Mouse (Mus musculus): ENCODE measurements around the gene Clec2l. TPM values are rescaled to one million over a fixed set of nuclear protein-coding genes. Genes with fewer than 3 reads are reported as not detected.
"Not testable (repeated sequence)": the region's sequence is repeated elsewhere in the genome, so short reads cannot be mapped to it uniquely, and the experiment has no call there.

The Clec2l gene
- total RNA-seq, 2 experiments from 2014 or later, result 59.8 to 63.5 TPM

DNA sequence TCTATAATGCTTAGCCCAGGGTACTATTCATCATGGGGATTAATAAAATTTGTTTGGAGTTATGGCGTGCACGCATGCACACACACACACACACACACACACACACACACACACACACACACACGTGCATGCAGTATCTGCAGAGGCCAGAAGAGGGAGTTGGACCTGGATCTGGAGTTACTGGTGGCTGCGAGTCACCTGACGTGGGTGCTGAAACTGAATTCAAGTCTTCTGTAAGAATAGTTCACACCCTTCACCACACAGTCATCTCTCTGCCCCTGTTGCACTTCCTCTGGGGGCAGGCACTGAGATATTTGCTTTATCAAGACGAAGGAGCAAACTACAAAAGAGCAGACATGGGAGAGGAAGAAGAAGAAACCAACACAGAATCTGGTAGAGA lies 6.7 kb downstream of the Clec2l start:
- no peak for DNase-seq (ENCODE audit: low spot score in 2 of 2)

DNA sequence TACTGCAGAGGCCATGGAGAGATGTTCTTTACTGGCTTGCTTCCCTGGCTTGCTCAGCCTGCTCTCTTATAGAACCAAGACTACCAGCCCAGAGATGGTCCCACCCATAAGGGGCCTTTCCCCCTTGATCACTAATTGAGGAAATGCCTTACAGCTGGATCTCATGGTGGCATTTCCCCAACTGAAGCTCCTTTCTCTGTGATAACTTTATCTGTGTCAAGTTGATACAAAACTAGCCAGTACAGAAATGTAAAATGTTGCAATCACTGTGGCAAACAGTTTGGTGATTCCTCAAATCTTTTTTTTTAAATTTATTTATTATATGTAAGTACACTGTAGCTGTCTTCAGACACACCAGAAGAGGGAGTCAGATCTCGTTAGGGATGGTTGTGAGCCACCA lies 7.6 kb downstream of the Clec2l start:
- DNase-seq (ENCODE audit: low spot score in 2 of 2), result not testable (repeated sequence)

- no peak for DNase-seq (ENCODE audit: low spot score in 2 of 2)
These were observed 8.4 kb downstream of the Clec2l start for GRCm38 (mm10) chr6:38671270-38671669.

DNA sequence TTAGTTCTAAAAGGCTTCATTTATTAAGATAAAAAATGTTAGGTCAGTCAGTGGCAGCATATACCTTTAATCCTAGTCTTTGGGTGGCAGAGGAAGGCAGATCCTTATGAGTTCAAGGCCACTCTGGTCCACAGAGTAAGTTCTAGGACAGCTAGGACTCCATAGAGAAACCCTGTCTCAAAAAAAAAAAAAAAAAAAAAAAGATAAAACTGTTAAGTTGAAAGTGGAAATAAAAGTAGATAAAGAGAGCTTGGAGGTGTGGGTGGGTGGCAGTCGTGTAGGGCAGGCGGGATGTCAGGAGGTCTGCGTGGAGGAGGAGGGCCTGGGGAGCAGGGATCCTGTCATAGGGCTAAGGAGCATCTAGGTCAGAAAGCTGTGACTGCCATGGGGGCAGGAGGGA lies 9.1 kb downstream of the Clec2l start:
- no peak for DNase-seq (ENCODE audit: low spot score in 2 of 2)

DNA sequence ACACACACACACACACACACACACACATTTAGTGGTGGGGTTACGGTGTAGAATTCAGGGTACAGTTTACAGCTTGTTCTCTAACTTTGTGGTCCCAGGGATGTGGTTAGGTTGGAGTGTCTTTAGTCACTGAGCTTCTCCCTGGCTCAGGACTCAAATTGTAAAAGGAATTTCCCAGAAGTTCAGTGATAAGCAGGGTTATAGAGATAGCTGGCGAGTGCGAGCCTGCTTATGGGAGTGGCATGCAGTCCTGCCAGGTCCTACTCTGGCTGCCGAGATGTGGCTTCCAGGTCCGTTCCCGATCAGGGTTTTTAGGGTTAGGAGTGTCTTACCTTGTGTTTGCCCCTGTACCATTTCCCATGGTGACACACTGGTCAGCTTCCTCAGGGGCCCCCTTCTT lies 13.3 kb downstream of the Clec2l start:
- DNase-seq (ENCODE audit: low spot score in 2 of 2), result no peak

DNA sequence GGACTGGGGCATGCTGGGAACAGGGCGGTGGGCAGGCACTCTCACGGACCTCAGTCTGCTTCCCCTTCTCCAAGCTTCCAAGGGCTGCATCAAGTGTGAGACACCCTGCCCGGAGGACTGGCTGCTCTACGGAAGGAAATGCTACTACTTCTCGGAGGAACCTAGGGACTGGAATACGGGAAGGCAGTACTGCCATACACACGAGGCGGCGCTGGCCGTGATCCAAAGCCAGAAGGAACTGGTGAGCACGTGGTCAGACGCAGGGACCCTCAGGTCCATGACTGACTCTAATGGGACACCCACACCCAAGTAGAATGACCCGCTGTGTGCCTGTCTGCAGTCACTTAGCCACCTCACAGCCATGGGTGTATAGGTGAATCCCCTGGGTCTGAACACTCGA lies 13.9 kb downstream of the Clec2l start:
- DNase-seq (ENCODE audit: low spot score in 2 of 2), result no peak

DNA sequence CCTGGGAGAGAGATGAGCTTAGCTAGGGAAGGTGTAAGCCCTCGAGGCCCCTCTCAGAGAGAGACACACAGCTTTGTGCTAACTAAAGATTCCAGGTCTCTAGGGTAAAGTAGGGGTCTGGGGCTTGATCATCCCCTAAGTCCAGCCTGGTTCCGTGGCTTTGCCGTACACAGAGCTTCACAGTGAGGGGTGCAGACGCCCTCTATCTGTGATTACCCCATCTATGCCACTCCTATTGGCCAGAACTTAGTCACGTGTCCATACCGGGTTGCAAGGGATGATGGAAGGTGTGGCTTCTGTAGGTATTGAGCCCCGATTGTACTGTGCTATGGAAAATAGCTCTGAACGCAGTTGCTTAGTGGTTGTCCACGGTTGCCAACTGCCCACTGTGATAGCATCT lies 14.8 kb downstream of the Clec2l start:
- DNase-seq (ENCODE audit: low spot score in 2 of 2), result no peak

- no peak for DNase-seq (ENCODE audit: low spot score in 2 of 2)
These were observed 19.7 kb downstream of the Clec2l start for GRCm38 (mm10) chr6:38682532-38682931.

DNA sequence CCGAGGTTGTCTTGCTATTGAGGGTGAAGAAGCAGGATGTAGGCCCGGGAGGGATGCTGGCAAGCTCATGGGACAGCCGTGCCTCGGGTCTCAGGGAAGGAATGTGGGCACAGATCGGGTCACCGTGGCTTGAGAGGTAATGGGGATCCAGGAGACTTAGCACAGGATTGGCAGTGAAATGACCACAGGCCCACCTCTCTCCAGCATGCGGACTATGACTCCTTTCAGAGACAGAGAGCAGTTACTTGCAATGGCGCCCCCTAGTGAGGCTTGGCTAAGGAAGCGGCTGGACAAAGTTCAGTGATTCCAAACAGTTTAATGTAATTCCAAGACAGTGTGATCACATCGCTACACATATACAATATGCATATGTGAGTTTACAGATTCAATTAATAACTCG lies 24.3 kb downstream of the Clec2l start:
- DNase-seq (ENCODE audit: low spot score in 2 of 2), result peak; percentile 53 to 63

GRCm38 (mm10) chr6:38688841-38689240 lies 26.0 kb downstream of the Clec2l start:
- no peak for DNase-seq (ENCODE audit: low spot score in 2 of 2)

DNA sequence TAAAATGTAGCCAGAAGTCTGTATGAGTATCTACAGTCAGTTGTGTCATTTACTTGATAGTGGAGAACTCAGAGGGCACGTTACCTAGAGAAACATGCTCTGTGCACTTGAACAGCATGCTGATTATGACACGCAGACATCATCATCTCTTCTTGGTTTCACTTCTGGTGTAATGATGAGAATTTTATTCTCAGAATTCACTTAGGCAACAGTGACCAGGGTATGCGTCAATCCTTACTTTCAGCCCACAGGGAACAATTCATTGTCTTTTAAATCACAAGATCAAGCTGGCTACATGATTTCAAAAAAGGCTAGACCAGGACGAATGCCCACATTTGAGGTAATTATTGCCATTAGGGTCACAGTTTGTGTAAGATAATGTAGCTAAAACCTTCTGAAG lies 27.7 kb downstream of the Clec2l start:
- no peak for DNase-seq (ENCODE audit: low spot score in 2 of 2)

DNA sequence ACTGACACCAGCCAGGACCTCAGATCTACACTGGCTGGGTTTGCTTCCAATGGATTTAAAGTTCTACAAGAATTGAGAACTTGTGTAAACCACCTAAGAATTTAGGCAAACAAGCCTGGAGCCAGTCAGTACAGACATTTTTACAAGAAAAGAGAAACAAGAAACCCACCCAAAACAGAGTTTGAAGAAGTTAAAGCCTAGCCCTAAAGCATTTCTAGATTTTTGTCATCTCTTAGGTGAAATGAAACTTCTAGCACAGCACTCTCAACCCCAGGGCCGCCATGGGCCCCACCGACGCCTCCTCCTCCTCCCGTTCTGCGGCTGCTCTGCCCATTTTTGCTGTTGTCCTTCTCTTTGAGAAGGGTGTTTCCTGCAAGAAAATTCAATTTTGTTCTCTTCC lies 28.2 kb downstream of the Clec2l start:
- DNase-seq (ENCODE audit: low spot score in 2 of 2), result no peak

GRCm38 (mm10) chr6:38692556-38692955 lies 29.7 kb downstream of the Clec2l start:
- no peak for DNase-seq (ENCODE audit: low spot score in 2 of 2)

DNA sequence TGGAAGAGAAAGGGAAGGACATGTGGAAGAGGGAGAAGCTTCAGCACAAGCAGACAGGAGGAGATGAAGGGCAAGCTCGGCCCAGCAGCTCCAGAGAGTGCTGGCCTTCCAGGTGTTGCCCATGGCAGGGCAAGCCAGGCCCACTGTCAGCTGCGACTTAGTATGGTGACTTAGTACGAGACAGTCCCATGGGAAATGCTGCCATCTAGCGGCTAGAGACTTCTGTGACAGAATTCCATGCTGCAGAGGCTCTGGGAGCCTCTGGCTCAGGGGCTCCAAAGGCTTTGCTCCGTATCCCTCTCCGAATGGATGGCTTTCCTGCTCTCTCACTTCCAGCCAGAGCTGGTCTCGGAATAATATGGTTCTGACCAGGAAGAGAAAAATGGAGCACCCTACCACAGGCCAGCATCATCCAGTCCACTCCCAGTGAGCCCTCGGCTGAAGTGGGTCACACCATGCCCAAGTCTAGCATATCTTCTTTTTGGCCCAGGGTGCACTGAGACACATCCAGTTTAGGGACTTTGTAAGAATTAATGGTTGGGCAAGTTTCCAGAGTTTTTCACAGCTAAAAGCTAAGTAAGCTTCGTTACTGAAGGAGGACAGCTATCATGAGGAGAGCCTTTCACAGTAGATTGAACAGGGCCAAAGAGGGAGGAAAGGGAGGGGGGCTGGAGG lies 32.6 kb downstream of the Clec2l start:
- DNase-seq (ENCODE audit: low spot score in 2 of 2), result peak; percentile 86 to 93

- peak; percentile 41 to 51 for DNase-seq (ENCODE audit: low spot score in 2 of 2)
These were observed 33.7 kb downstream of the Clec2l start for GRCm38 (mm10) chr6:38696570-38696969.

- DNase-seq (ENCODE audit: low spot score in 2 of 2), result no peak
These were observed 35.5 kb downstream of the Clec2l start for GRCm38 (mm10) chr6:38698233-38698889.

- no peak for DNase-seq (ENCODE audit: low spot score in 2 of 2)
These were observed 38.6 kb downstream of the Clec2l start for GRCm38 (mm10) chr6:38701421-38701820.

DNA sequence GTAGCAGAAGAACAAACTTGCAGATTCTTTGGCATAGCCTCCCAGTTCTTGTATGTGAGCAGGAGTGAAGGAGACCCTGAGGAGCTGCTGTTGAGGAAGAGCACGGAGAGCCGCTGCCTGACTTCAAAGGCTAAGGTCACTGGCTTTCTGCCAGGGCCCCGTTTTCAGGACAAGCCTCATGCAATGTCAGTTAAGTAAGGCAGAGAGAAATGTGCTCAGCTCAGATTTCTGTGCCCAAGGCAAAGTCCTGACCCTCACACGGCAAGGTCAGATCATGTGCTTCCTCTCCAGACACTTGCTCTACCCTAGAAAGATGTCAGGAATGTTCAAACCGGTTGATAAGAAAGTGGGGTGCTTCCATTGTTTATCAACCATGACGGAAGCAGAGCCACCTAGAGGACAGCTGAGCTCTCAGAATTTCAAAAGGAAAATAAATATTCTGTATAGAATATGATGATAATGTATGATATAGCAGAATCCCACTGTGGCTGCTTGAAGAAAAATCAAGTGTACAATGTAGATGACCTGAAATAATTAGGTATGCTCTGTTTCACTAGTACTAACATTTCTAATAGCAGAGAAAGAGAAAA lies 40.0 kb downstream of the Clec2l start:
- no peak for DNase-seq (ENCODE audit: low spot score in 2 of 2)

GRCm38 (mm10) chr6:38703526-38703925 lies 40.7 kb downstream of the Clec2l start:
- DNase-seq (ENCODE audit: low spot score in 2 of 2), result no peak

- DNase-seq (ENCODE audit: low spot score in 2 of 2), result no peak
These were observed 41.6 kb downstream of the Clec2l start for GRCm38 (mm10) chr6:38704264-38704984.

DNA sequence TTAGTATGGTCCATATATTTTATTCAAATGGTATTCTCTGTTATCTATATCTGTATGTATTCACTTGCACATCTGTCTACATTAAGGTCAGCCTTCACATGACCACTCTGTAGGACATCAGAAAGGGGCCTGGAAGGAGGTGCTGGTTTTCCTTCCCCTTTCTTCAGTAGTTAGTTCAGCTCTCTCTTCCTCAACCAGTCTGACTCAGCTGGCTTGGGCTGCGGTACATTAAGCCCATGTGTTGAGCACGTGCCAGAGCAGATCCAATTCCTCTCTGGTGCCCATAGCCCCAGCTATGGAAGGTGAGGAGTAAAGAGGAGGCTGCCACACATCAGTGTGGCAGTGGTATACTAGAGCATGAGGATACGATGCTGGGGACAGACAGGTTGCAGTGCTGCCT lies 47.6 kb downstream of the Clec2l start:
- DNase-seq (ENCODE audit: low spot score in 2 of 2), result no peak
